Mouse (Mus musculus): Measurements from ENCODE around the gene Olfm4.

Gene Olfm4

GRCm38 (mm10) chr14:79983781-79984180 is at the start of gene Olfm4:
Olfm4 (plus strand) TSS chr14:79984081.
- no peak for DNase-seq (ENCODE audit: low spot score in 2 of 2)

DNA sequence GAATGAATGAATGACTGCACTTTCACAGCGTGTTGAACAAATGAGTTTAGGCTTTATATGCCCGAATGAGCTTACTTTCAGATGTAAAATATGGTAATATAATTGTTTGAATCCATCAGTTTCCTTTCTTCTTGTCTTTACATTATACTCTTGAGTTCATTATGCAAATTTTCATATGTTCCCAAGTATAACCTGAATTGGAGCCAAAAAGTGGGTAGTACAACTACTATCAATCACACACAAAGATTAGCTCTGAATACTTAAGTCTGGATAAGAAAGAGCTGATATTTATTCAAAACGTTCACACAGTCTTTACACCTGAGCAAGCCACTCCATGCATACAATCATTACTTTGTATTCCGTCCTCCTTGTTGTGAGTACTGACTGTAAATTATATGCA is 49.5 kb upstream of the Olfm4 start:
- no peak for DNase-seq (ENCODE audit: low spot score in 2 of 2)

DNA sequence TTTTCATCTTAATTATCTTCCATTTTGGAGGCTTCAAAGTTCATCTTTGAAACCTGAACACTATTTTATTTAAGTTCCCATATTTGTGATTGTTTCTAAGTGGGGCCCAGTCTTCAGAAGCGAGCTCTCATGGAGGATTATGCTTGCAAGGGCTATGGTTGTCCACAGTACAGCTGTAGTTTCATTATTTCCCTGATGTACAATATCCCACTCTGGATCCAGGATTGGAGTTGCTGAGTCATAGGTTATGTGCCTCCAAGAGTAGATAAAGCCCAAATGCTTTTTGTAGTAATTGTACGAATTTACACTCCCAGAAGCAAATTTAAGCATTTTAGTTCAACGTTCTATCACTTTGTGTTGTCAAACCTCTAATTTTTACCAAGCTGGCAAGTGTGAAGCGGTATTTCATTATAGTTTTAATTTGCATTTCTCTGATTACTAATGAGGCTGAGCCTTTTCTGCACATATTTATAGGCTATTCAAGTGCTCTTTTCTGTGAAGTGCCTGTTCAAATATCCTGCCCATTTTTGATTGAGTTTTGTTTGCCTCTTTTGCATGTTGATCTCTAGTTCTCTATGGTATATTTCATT is 46.9 kb upstream of the Olfm4 start:
- DNase-seq (ENCODE audit: low spot score in 2 of 2) = no peak

GRCm38 (mm10) chr14:79945876-79946275 is 38.0 kb upstream of the Olfm4 start:
- DNase-seq (ENCODE audit: low spot score in 2 of 2) = no peak

- no peak for DNase-seq (ENCODE audit: low spot score in 2 of 2)
Measured at GRCm38 (mm10) chr14:79955678-79956077, 28.2 kb upstream of the Olfm4 start.

GRCm38 (mm10) chr14:79957789-79958487 is 25.9 kb upstream of the Olfm4 start:
- no peak for DNase-seq (ENCODE audit: low spot score in 2 of 2)

GRCm38 (mm10) chr14:79961187-79961586 is 22.7 kb upstream of the Olfm4 start:
- no peak for DNase-seq (ENCODE audit: low spot score in 2 of 2)

GRCm38 (mm10) chr14:79961602-79962001 is 22.3 kb upstream of the Olfm4 start:
- DNase-seq (ENCODE audit: low spot score in 2 of 2) = no peak

DNA sequence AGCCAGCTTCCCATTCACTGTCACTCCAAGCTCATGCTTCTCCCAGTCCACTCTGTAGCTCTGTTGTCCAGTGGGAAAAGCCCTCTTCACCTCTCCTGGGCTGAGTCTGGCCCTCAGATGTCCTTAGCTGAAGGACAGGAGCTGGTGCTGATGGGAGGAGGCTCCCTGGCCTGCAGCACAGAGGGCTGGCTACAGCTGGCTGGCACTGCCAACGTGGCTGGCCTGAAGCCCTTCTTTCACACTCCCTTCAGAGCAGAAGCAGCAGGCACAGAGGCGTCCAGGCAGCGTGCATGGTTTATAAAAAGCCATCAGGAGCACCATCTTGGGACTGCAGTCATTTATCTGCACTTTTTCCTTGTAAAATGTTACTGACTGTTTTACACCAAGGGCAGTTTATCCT is 13.7 kb upstream of the Olfm4 start:
- peak; percentile 27 to 49 for DNase-seq (ENCODE audit: low spot score in 2 of 2)

- no peak for DNase-seq (ENCODE audit: low spot score in 2 of 2)
Measured at GRCm38 (mm10) chr14:79970928-79971738, 12.7 kb upstream of the Olfm4 start.

DNA sequence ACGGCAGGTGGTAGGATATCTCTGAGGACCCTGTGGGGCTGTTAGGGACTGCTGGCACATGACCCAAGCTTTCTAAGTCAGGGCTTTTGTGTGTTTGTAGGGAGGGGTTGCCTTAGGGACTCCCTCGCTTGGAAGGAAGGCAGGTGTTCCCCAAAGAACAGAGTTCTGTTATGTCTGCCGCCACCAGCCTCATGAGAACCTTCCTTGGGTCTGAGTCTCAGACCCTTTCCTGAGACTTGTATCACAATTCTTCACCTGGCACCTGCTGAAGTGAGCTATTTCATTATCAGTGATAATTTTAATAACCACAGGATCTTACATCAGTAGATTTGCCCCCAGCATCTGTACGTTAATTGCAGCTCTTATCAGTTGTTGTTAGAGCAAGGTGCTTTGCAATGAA is 2.4 kb upstream of the Olfm4 start:
- no peak for DNase-seq (ENCODE audit: low spot score in 2 of 2)

DNA sequence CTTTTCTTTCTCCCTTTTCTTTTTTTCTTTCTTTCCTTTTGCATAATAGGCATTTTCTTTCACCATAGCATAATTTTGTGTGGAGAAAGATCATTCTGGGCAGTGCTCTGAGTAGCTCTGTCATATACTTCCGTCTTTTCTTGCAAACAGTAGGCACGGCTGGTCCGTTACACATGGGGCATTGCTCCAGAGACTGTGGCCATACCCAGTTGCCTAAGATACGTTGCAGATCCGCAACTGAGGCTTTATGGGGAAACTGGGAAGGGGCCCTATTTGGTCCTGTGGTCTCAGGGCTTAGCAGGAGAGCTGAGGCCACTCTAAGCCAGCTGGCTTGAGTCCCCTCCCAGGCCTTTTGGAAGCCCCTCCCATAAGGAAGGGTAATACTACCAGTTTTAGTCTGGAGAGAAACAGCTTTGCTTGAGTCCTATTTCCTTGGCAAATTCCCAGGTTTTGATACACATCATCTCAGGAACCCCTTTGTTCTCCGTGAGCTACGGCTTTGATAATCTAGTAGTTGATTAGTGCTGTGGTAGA is 1.3 kb downstream of the Olfm4 start:
- DNase-seq (ENCODE audit: low spot score in 2 of 2) = no peak

GRCm38 (mm10) chr14:79985696-79986095 is 1.8 kb downstream of the Olfm4 start:
- no peak for DNase-seq (ENCODE audit: low spot score in 2 of 2)

DNA sequence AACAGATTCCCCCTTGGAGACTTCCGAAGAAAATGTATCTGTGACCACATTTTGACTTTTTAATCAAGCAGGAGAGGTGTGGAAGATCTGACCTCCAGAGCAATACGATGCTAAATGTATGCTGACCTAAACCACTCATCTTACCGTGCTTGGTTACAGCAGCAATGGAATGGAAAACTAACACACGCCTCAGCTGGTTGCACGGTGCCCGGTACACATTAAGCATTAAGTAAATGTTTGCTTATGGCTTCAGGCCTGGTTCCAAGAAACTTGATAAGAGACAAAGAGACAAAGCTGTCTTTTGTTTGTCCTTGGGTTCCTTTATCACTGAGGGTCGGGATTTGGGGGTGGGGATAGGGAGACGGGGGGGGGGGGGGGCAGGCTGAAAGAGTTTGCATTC is 3.0 kb downstream of the Olfm4 start:
- DNase-seq (ENCODE audit: low spot score in 2 of 2) = no peak

GRCm38 (mm10) chr14:79989785-79990184 is 5.9 kb downstream of the Olfm4 start:
- DNase-seq (ENCODE audit: low spot score in 2 of 2) = no peak

- no peak for DNase-seq (ENCODE audit: low spot score in 2 of 2)
Measured at GRCm38 (mm10) chr14:79990547-79990946, 6.7 kb downstream of the Olfm4 start.

DNA sequence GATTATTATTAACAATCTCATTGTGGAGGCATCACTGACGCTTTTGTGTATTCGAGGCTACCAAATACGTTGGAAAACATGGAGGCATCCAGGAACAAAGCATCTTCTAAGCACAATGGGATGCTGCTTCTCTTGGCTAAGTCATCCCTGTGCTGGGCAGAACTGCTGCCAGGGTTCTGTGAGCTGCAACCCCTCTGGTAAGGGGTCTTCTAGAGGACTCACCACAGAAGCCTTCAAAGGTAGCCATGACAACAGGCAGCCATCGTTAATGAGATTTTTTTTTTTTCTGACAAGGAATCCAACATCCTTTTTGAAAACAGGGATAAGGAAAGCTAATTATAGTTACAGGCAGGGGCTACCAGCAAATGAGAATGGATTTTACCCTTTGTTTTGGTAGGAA is 13.7 kb downstream of the Olfm4 start:
- DNase-seq (ENCODE audit: low spot score in 2 of 2) = no peak

- DNase-seq (ENCODE audit: low spot score in 2 of 2) = no peak
Measured at GRCm38 (mm10) chr14:80000110-80000531, 16.2 kb downstream of the Olfm4 start.

GRCm38 (mm10) chr14:80007686-80008085 is 23.8 kb downstream of the Olfm4 start:
- no peak for DNase-seq (ENCODE audit: low spot score in 2 of 2)

- DNase-seq (ENCODE audit: low spot score in 2 of 2) = no peak
Measured at GRCm38 (mm10) chr14:80010426-80010825, 26.5 kb downstream of the Olfm4 start.

GRCm38 (mm10) chr14:80014966-80015365 is 31.1 kb downstream of the Olfm4 start:
- DNase-seq (ENCODE audit: low spot score in 2 of 2) = no peak

DNA sequence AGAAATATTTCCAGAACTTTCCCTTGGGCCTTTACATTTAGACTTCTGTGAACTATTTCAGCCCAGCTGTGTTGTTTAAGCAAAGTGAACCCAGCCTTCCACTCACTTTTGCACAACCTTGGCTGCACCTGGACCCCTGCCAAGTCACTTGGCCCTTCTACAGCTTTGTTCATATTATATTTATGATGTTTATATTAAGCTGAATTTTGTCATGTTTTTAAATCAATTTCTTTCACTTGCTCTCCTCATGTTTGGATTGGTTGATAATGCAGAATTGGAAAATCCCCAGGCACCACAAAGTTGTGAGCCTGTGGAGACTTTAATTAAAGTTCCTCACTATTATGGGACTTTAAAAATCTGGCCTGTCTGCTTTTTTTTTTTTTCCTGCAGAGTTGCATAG is 32.2 kb downstream of the Olfm4 start:
- no peak for DNase-seq (ENCODE audit: low spot score in 2 of 2)

DNA sequence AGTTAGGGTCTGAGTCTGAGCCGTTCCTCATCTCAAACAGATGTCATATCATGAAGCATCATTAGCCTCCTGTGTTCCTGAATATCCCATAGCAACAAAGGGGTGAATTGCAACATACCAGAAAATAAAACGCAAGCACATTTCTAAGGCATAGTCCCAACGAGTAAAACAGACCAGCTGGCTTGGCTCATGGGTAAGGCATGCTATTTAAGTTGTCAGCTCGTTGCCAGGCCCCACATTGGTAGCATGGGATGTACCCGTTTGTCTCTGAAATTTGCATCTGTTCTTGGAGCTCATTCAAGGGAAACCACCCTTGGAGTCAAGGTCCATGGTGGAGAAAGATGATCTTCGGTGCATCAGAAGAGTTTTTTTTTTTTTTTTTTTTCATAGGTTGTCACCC is 42.2 kb downstream of the Olfm4 start:
- DNase-seq (ENCODE audit: low spot score in 2 of 2) = peak in 1 of 2 experiments; percentile 52
